Mouse (Mus musculus) spleen, adult 2 months (tissue): ENCODE measurements around the gene Dthd1. TPM values are rescaled to one million over a fixed set of nuclear protein-coding genes. Genes with fewer than 3 reads are reported as not detected.
A peak's percentile ranks its signal among the peaks of the same experiment; 100 is the strongest.

ENCODE experiments used
- DNase-seq, 2 experiments: peaks; one replicate each; pipeline versions ENCODE4 v3.0.0 to v3.0.0-alpha.2; 2012 to 2021; ENCODE audit warnings: low spot score in 2 of 2, low read depth in 1 of 2
- H3K27ac ChIP-seq: fragments of 200-500 bp; 2 replicates; pipeline ENCODE4 v1.5.1; 2012; ENCODE audit warnings: low read length, inconsistent platforms; ENCODE audit not compliant: insufficient read depth
- H3K27me3 ChIP-seq: fragments of 200-500 bp; 2 replicates; pipeline ENCODE4 v1.6.1; 2012; ENCODE audit warnings: mild to moderate bottlenecking, moderate library complexity, low read length, inconsistent platforms; ENCODE audit not compliant: control insufficient read depth, insufficient read depth
- H3K36me3 ChIP-seq: fragments of 200-500 bp; 2 replicates; pipeline ENCODE4 v1.6.1; 2012; ENCODE audit warnings: mild to moderate bottlenecking, low read length, inconsistent platforms; ENCODE audit not compliant: control insufficient read depth, insufficient read depth
- H3K4me1 ChIP-seq: fragments of 200-500 bp; 2 replicates; pipeline ENCODE4 v1.6.1; 2011; ENCODE audit warnings: inconsistent platforms; ENCODE audit not compliant: control insufficient read depth, insufficient read depth, insufficient read length
- H3K4me3 ChIP-seq: fragments of 200-500 bp; 2 replicates; pipeline ENCODE4 v1.5.1; 2011; ENCODE audit warnings: mild to moderate bottlenecking, inconsistent platforms; ENCODE audit not compliant: insufficient read depth, insufficient read length; ENCODE audit errors: extremely low read depth
- CTCF ChIP-seq: fragments of 200-500 bp; IDR thresholded peaks from 2 replicates; pipeline ENCODE4 v1.5.1; 2011; ENCODE audit warnings: mild to moderate bottlenecking, inconsistent platforms; ENCODE audit not compliant: insufficient read depth, insufficient read length, insufficient replicate concordance; ENCODE audit errors: extremely low read depth
- POLR2A ChIP-seq: fragments of 200-500 bp; IDR thresholded peaks from 2 replicates; pipeline ENCODE4 v1.6.1; 2011; ENCODE audit warnings: low read depth, low read length, inconsistent platforms
- WGBS: fragments of 180-500 bp; shearing (Covaris S2); methylation state at CpG from one replicate; pipeline ENCODE4 v1.1.7; 2018; 5-methylcytosine and 5-hydroxymethylcytosine counted together
- polyA plus RNA-seq: library from polyadenylated mRNA; depleted of rRNA; stranded (reverse); fragments of >200 nt; gene quantifications from 2 replicates; pipeline ENCODE4 v1.2.3, GENCODE M21; 2012

Dthd1 gene
- polyA plus RNA-seq, 1 experiment, result 0.06 TPM

DNA sequence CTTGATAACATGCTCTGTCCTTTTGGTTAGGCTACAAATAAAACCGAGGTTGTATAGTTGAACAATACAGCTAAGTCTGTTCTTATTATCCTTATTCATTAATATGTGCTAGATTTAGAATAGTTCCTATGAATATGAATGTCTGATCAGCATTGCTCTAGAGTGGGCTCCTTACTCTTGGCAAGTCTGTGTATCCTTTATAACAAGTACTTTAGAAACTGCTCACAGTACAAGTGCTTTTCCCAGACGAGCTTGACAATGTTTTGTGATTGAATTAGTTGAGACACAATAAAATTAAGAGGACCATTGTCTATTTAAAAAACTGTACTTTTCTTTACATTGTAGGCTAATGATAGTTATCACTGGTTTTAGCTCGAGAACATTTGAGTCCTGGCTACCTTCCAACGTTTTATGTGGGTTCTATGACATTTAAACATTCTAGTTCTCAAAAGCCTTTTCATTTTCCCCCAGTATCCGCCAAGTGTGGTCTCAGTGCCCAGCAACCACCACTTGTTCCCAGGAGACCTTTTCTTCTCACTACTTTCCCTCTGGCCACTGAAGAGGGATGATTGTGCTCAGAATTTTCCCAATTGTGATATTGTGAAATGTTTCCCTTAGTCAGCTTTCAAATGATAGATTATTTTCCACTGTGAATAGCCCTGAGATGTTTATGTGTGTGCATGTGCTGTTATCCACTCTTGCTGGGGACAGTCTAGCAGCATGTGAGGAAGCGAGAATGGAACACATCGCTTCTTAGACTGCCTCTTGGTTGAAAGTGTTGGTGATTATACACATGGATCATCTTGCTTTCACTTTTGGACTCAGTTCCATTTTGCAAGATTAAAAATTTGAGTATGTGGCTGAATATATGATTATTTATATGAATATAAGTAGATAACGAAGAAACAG lies 7.0 kb downstream of the Dthd1 start:
- H3K27me3 ChIP-seq, result no peaks in the 10 kb centered on the region
- no peak overlapping the region for H3K4me3 ChIP-seq
- H3K27ac ChIP-seq, result no peak overlapping the region
- TF ChIP-seq POLR2A (no peak), CTCF (no peak)
- 75% methylated on average over 8 of the region's 8 CpGs for WGBS
- no peak for DNase-seq
- no peaks in the 10 kb centered on the region for H3K36me3 ChIP-seq
- H3K4me1 ChIP-seq, result no peaks in the 10 kb centered on the region; the same call in none of the 2 replicates

GRCm38 (mm10) chr5:62842955-62843730 lies 29.5 kb downstream of the Dthd1 start:
- Histone ChIP-seq H3K27me3 (no peaks in the 10 kb centered on the region), H3K27ac (no peak overlapping the region), H3K36me3 (no peaks in the 10 kb centered on the region), H3K4me3 (no peak overlapping the region), H3K4me1 (peaks cover 3% of the 10 kb centered on the region)
- no peak for DNase-seq
- TF ChIP-seq POLR2A (no peak), CTCF (no peak)
- 81% methylated on average over 3 of the region's 3 CpGs for WGBS

DNA sequence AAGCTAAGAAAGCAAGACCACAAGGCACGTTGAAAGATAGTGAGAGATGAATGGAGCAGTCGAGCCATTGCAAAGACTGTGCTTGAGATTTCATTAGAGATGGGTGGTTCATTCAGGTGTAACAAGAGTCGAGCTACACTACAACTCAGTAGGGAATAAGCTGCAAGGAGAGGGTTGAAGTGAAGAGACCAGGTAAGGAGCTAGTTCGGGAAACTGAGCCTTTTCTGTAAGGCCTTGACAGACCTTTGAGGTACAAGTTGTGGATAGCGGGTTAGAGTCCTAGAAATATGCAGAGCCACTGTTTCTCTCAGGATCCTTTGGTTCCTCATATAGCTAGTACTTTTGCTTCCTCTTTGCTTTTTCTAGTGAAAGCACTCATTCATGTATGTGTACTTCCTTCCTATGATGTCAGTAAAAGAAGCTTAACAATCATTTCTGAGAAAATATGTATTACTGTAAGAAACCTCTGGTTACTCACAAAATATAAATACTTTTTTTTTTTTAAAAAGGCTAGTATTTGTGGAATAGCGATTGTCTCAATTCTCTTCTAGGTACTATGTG lies 33.0 kb downstream of the Dthd1 start:
- H3K27ac ChIP-seq, result peak overlapping the region; percentile 83; the same call in 1 of the 2 replicates

DNA sequence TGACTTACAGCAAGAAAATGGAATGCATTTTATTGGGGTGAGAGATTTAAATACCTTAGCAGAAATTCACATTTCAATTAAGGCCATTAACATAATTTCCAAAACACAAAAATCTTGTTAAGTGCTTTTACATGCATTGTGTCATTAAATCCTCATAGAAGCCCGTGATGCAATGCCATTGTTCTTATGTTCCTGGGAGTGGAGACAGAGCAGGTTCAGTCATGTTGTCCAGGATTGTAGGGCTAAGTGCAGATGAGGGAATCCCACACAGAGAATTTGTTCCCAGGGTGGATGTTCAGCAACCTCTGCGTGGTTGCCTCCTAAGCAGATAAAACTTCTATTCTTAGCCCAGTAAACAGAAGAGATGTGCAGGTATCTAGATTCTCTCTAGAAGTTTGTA lies 37.7 kb downstream of the Dthd1 start:
- DNase-seq, result no peak
- 88% methylated on average over 2 of the region's 2 CpGs for WGBS
- Histone ChIP-seq H3K27me3 (no peaks in the 10 kb centered on the region), H3K27ac (no peak overlapping the region), H3K4me3 (no peak overlapping the region), H3K4me1 (peaks cover 13% of the 10 kb centered on the region), H3K36me3 (no peaks in the 10 kb centered on the region)
- no peak for TF ChIP-seq POLR2A
- no peak for TF ChIP-seq CTCF

More for the DNA sequence above, 33.0 kb downstream of the Dthd1 start:
- H3K27me3 ChIP-seq, result no peaks in the 10 kb centered on the region
- 26% methylated on average over 6 of the region's 6 CpGs for WGBS
- H3K4me3 ChIP-seq, result peak overlapping the region; percentile 1; the same call in 1 of the 2 replicates
- DNase-seq, result peak in 1 of 2 experiments; percentile 53
- no peak for TF ChIP-seq CTCF
- TF ChIP-seq POLR2A, result no peak
- no peaks in the 10 kb centered on the region for H3K36me3 ChIP-seq
- peaks cover 3% of the 10 kb centered on the region for H3K4me1 ChIP-seq

DNA sequence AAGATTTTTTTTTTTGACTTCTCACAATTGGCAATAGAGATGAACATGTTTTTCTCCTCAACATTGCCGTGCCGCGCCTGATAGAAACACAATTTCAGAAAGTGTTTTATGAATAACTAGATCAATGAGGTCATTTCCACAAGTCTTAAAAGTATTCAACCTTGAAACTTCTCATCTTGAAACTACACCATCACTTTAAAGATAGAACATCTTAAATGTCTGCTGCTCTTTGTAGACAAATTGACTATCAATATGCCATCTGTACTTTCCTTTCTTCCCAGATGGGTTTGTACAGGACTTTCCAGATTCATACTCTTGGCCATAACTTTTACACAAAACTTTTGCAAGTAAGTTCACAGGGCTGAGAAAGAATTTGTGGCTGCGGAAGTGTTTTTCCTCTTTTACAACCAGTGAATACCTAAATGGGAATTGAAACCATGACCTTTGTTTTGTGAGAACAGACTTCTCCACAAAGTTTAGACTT lies 40.8 kb downstream of the Dthd1 start:
- DNase-seq, result no peak
- H3K27me3 ChIP-seq, result no peaks in the 10 kb centered on the region
- TF ChIP-seq CTCF (no peak), POLR2A (no peak)
- H3K4me1 ChIP-seq, result peaks cover 16% of the 10 kb centered on the region
- WGBS, result 37% methylated on average over 4 of the region's 4 CpGs
- no peaks in the 10 kb centered on the region for H3K36me3 ChIP-seq
- H3K27ac ChIP-seq, result peak overlapping the region; percentile 81; the same call in 1 of the 2 replicates
- no peak overlapping the region for H3K4me3 ChIP-seq

DNA sequence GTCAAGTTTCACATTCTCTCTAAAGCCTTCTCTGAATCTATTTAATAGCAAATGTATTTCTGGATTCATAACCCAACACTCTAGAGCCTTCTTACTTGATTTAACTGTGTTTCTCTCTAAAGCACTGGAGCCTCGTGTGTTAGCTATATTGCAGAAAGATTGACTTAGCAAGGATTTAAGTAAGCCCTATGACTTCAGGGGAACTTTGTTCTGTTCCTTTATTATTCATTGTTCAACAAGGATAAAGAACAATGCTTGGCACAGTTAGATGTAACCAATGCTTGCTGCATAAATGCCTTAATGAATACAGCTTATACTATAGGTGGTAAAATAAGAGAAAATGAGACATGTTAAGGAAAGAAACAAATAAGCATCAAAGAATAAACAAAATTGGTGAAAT lies 43.9 kb downstream of the Dthd1 start:
- peak overlapping the region; percentile 70; the same call in 1 of the 2 replicates for H3K27ac ChIP-seq
- no peaks in the 10 kb centered on the region for H3K27me3 ChIP-seq
- no peak for TF ChIP-seq POLR2A
- no peak for TF ChIP-seq CTCF
- no peak overlapping the region; the same call in 1 of the 2 replicates for H3K4me3 ChIP-seq
- no peak for DNase-seq
- WGBS, result 83% methylated on average over 1 of the region's 1 CpGs
- peaks cover 18% of the 10 kb centered on the region for H3K4me1 ChIP-seq
- no peaks in the 10 kb centered on the region for H3K36me3 ChIP-seq
